Comparison of ENCODE assay signal across 10 mouse cellular contexts in genomic region chr16:44686991-44687718, GRCm38 (mm10). TPM values are rescaled to one million over a fixed set of nuclear protein-coding genes. Genes with fewer than 3 reads are reported as not detected.
DNase-seq lines count a peak whose midpoint lies in the region; ATAC-seq lines count a peak whose summit lies in the region.
"Had no signal": no experiment of that assay in that cellular context is flagged by ENCODE, and none has a peak within 500 bp of the region (broad histone marks: within the 10 kb centered on the region; RNA-seq: fewer than 3 reads in every experiment).

No protein-coding gene starts in this region.

- peaks cover 22% of the 10 kb centered on the region for H3K27me3 ChIP-seq in megakaryocyte, embryonic 14.5 days (replicated peaks)
- H3K27me3 ChIP-seq in forebrain, embryonic 16.5 days (replicated peaks; ENCODE audit: control insufficient read depth, insufficient read depth, low read length), result no peaks in the 10 kb centered on the region

- H3K27ac ChIP-seq in forebrain, embryonic 16.5 days (ENCODE audit: low read length), result peak overlapping the region; percentile 46
- H3K27ac ChIP-seq: liver, embryonic 14.5 days had no signal

- H3K36me3 ChIP-seq in megakaryocyte, embryonic 14.5 days (replicated peaks; ENCODE audit: low read length), result no peaks in the 10 kb centered on the region
- H3K36me3 ChIP-seq in forebrain, embryonic 16.5 days (ENCODE audit: control insufficient read depth, insufficient read depth), result no peaks in the 10 kb centered on the region

- H3K9ac ChIP-seq in forebrain, embryonic 16.5 days (replicated peaks; ENCODE audit: low read depth, low read length), result peak overlapping the region; percentile 41
- H3K9ac ChIP-seq: liver, embryonic 14.5 days had no signal

- H3K9me3 ChIP-seq in megakaryocyte, embryonic 14.5 days, result peaks cover 8% of the 10 kb centered on the region
- no peaks in the 10 kb centered on the region for H3K9me3 ChIP-seq in forebrain, embryonic 16.5 days (ENCODE audit: control insufficient read depth, low read length)

- 10% methylated on average over 20 of the region's 20 CpGs for WGBS in forebrain, embryonic 16.5 days

- peaks cover 15% of the 10 kb centered on the region for H3K4me1 ChIP-seq in megakaryocyte, embryonic 14.5 days
- H3K4me1 ChIP-seq in forebrain, embryonic 16.5 days (replicated peaks; ENCODE audit: control insufficient read depth, insufficient read depth, low read length), result peaks cover 39% of the 10 kb centered on the region

- H3K4me2 ChIP-seq in forebrain, embryonic 16.5 days (ENCODE audit: low read length), result peak overlapping the region; percentile 50

- H3K4me3 ChIP-seq in megakaryocyte, embryonic 14.5 days (replicated peaks), result peak overlapping the region; percentile 38
- H3K4me3 ChIP-seq in forebrain, embryonic 16.5 days (replicated peaks; ENCODE audit: low read length), result peak overlapping the region; percentile 29

- no peak for ATAC-seq in megakaryocyte, adult 5-6 weeks (ENCODE audit: poor library complexity, severe bottlenecking)
- peak; percentile 86 for ATAC-seq in forebrain, embryonic 16.5 days

- peak; percentile 6 for DNase-seq in liver
- DNase-seq in retina, postnatal 1 day, result peak; percentile 68
- no peak for DNase-seq in cerebellum, postnatal 25 days
- no peak for DNase-seq in right cerebral cortex, adult 18-20 months
- DNase-seq in adrenal gland, adult 18-20 months (ENCODE audit: low spot score in 2 of 2), result no peak
- DNase-seq: gastrocnemius, postnatal 36 days had no signal

RNA-seq across cellular contexts. Expression of gene Nepro, which starts 36.9 kb away (rescaled TPM):
- polyA plus RNA-seq in megakaryocyte, embryonic 14.5 days (2012; ENCODE audit: insufficient read depth, low replicate concordance), result 0.81 and 1.7 TPM in 2 replicates
- total RNA-seq in megakaryocyte, adult 5-6 weeks (2015), result 8.6 and 11.2 TPM in 2 replicates
- 13.4 and 15.1 TPM in 2 replicates for total RNA-seq in megakaryocyte, adult 5-6 weeks (2017)
- polyA plus RNA-seq in forebrain, embryonic 16.5 days (2015; fragmentation: Nextera tagmentation; extraction: Ambion mirVana), result 4.9 and 5.6 TPM in 2 replicates
- 10 to 100 TPM; 12.6 to 14.8 TPM for total RNA-seq in adrenal gland, adult 18-20 months (2021)

RNA-seq across cellular contexts. Expression of gene Gtpbp8, which starts 59.0 kb away (rescaled TPM):
- 12.5 and 22.7 TPM in 2 replicates for polyA plus RNA-seq in megakaryocyte, embryonic 14.5 days (2012; ENCODE audit: insufficient read depth, low replicate concordance)
- total RNA-seq in megakaryocyte, adult 5-6 weeks (2015), result 5.8 and 17.2 TPM in 2 replicates
- 11.1 and 13.2 TPM in 2 replicates for total RNA-seq in megakaryocyte, adult 5-6 weeks (2017)
- 35.9 and 38.5 TPM in 2 replicates for polyA plus RNA-seq in forebrain, embryonic 16.5 days (2015; fragmentation: Nextera tagmentation; extraction: Ambion mirVana)
- 10 to 100 TPM; 12.1 to 16.1 TPM for total RNA-seq in adrenal gland, adult 18-20 months (2021)

Comparison
In these comparisons a context has a peak if more than half of its experiments do, and no peak if none do; other contexts are left out.
1. DNase-seq: peak in liver (single experiment) and retina, postnatal 1 day (single experiment); none in cerebellum, postnatal 25 days (0 of 2), right cerebral cortex, adult 18-20 months (single experiment) and adrenal gland, adult 18-20 months (0 of 2).